Mouse (Mus musculus): ENCODE results near the gene Topbp1.

Gene Topbp1

GRCm38 (mm10) chr9:103385600-103385999, 80.6 kb downstream of the Topbp1 start:
- no peak for DNase-seq (ENCODE audit: low spot score in 2 of 2)

DNA sequence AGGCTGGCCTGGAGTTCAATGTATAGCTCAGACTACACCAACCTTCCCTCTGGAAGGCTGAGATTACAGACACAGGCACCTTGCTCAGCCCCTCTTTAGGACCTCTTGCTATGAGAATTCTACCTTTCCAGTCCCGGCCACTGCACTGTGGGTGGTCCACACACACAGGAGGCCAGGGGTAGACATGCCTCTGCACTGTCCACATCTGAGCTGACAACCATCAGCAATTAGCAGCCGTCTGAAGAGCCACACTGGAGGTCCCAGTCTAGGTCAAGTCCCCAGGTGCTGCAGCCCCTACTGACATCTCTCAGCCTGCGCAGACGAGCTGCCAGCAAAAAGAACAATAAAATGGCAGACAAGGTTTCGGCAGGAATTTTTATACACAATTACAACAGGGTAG, 81.6 kb downstream of the Topbp1 start:
- DNase-seq (ENCODE audit: low spot score in 2 of 2), result no peak

DNA sequence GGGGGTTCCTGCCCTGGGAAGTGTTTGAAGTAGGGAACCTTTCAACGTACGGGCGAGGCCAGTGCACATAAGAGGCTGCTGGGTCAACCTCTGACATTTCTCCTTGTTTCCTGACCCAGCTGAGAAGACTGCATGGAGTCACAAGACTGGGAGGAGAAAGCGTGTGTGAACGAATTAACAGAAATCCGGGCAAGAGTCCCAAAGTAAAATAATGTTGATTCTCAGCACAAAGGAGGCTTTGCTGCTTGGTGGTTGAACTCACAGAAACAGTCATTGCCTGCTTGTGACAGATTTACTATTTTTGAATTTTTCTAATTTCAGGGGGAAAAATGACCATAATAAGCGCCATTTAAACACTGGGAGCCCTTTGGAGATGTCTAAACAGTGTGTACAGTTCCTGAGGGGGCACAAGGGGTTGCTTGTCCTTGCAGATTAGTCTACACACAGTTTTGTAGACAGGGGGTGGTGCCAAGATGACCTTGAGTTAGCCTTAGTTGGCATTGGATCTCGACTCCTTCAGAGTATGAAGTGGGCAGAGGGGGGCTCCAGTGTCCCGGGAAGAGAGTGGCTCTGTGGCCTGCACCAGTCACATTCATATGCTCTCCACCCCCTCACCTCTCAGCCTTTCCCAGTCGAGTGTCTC, 82.1 kb downstream of the Topbp1 start:
- DNase-seq (ENCODE audit: low spot score in 2 of 2), result no peak

GRCm38 (mm10) chr9:103389261-103389660, 84.2 kb downstream of the Topbp1 start:
- no peak for DNase-seq (ENCODE audit: low spot score in 2 of 2)

- DNase-seq (ENCODE audit: low spot score in 2 of 2), result no peak
Observed at GRCm38 (mm10) chr9:103391796-103392372, 86.9 kb downstream of the Topbp1 start.

- no peak for DNase-seq (ENCODE audit: low spot score in 2 of 2)
Observed at GRCm38 (mm10) chr9:103393256-103393655, 88.2 kb downstream of the Topbp1 start.

GRCm38 (mm10) chr9:103398509-103399157, 93.6 kb downstream of the Topbp1 start:
- no peak for DNase-seq (ENCODE audit: low spot score in 2 of 2)
